Mouse (Mus musculus): ENCODE results near the gene Rnf126. TPM values are rescaled to one million over a fixed set of nuclear protein-coding genes. Genes with fewer than 3 reads are reported as not detected.
A peak's percentile ranks its signal among the peaks of the same experiment; 100 is the strongest.

Gene Rnf126
- 87.9 and 90.7 TPM in 2 replicates for polyA plus RNA-seq (2015; fragmentation: Nextera tagmentation; extraction: Ambion mirVana)

GRCm38 (mm10) chr10:79766508-79767325 is at the start of gene Rnf126:
Gene Rnf126, minus strand, starts transcription at chr10:79766952.
- peak within 1 kb of the TSS; percentile 94 for H3K27ac ChIP-seq

GRCm38 (mm10) chr10:79815671-79816494 is 49.1 kb upstream of the Rnf126 start:
- Histone ChIP-seq H3K4me3 (no peak overlapping the region), H3K4me2 (no peak overlapping the region), H3K9ac (no peak overlapping the region), H3K27me3 (no peaks in the 10 kb centered on the region), H3K27ac (no peak overlapping the region), H3K36me3 (peaks cover 81% of the 10 kb centered on the region), H3K9me3 (no peaks in the 10 kb centered on the region), H3K4me1 (replicated peaks) (peaks cover 5% of the 10 kb centered on the region; the same call in 1 of the 2 replicates)
- ATAC-seq (ENCODE audit: low FRiP score), result no peak
- 87% methylated on average over 12 of the region's 12 CpGs for WGBS

More at GRCm38 (mm10) chr10:79766508-79767325, at the start of gene Rnf126:
- Histone ChIP-seq H3K9me3 (no peaks in the 10 kb centered on the region), H3K4me2 (peak within 1 kb of the TSS; percentile 97), H3K36me3 (peaks cover 17% of the 10 kb centered on the region), H3K4me1 (replicated peaks) (peaks cover 46% of the 10 kb centered on the region), H3K27me3 (peaks cover 8% of the 10 kb centered on the region; the same call in 1 of the 2 replicates), H3K4me3 (peak within 1 kb of the TSS; percentile 91), H3K9ac (peak within 1 kb of the TSS; percentile 95)
- under 1% methylated on average over 101 of the region's 101 CpGs for WGBS
- peak; percentile 89 for ATAC-seq (ENCODE audit: low FRiP score)

- Histone ChIP-seq H3K4me1 (replicated peaks) (peaks cover 5% of the 10 kb centered on the region; the same call in 1 of the 2 replicates), H3K27me3 (no peaks in the 10 kb centered on the region), H3K9me3 (no peaks in the 10 kb centered on the region), H3K27ac (peak overlapping the region; percentile 30; the same call in 1 of the 2 replicates), H3K36me3 (peaks cover 79% of the 10 kb centered on the region), H3K9ac (no peak overlapping the region), H3K4me2 (no peak overlapping the region), H3K4me3 (no peak overlapping the region)
- ATAC-seq (ENCODE audit: low FRiP score), result no peak
- 84% methylated on average over 5 of the region's 5 CpGs for WGBS
Measured at GRCm38 (mm10) chr10:79814271-79814842, 47.6 kb upstream of the Rnf126 start.

GRCm38 (mm10) chr10:79811736-79812637 is 45.2 kb upstream of the Rnf126 start:
- 0 out of 2 replicates have a peak overlapping the region, but pooled peaks have one; percentile 10 for H3K27ac ChIP-seq
- no peak overlapping the region for H3K4me2 ChIP-seq
- H3K4me1 ChIP-seq (replicated peaks), result peaks cover 14% of the 10 kb centered on the region
- peak; percentile 56; the same call in 1 of the 2 replicates for ATAC-seq (ENCODE audit: low FRiP score)
- H3K4me3 ChIP-seq, result no peak overlapping the region
- H3K27me3 ChIP-seq, result no peaks in the 10 kb centered on the region
- no peak overlapping the region for H3K9ac ChIP-seq
- H3K9me3 ChIP-seq, result no peaks in the 10 kb centered on the region
- peaks cover 82% of the 10 kb centered on the region for H3K36me3 ChIP-seq
- 29% methylated on average over 15 of the region's 15 CpGs for WGBS

GRCm38 (mm10) chr10:79808728-79809127 is 42.0 kb upstream of the Rnf126 start:
- Histone ChIP-seq H3K27me3 (no peaks in the 10 kb centered on the region), H3K9ac (no peak overlapping the region), H3K27ac (peak overlapping the region; percentile 98; the same call in 1 of the 2 replicates), H3K9me3 (no peaks in the 10 kb centered on the region), H3K4me3 (no peak overlapping the region), H3K36me3 (peaks cover 60% of the 10 kb centered on the region), H3K4me2 (no peak overlapping the region), H3K4me1 (replicated peaks) (peaks cover 46% of the 10 kb centered on the region)
- whole genome bisulfite sequencing, result 87% methylated on average over 11 of the region's 11 CpGs
- no peak for ATAC-seq (ENCODE audit: low FRiP score)

- Histone ChIP-seq H3K9ac (peak overlapping the region; percentile 11; the same call in 1 of the 2 replicates), H3K4me1 (replicated peaks) (peaks cover 55% of the 10 kb centered on the region), H3K27ac (peak overlapping the region; percentile 98), H3K36me3 (peaks cover 58% of the 10 kb centered on the region), H3K9me3 (no peaks in the 10 kb centered on the region), H3K27me3 (no peaks in the 10 kb centered on the region), H3K4me3 (no peak overlapping the region), H3K4me2 (no peak overlapping the region)
- ATAC-seq (ENCODE audit: low FRiP score), result no peak
- WGBS, result 44% methylated on average over 11 of the region's 11 CpGs
Measured at GRCm38 (mm10) chr10:79807826-79808225, 41.1 kb upstream of the Rnf126 start.

GRCm38 (mm10) chr10:79806972-79807371 is 40.2 kb upstream of the Rnf126 start:
- no peak overlapping the region for H3K9ac ChIP-seq
- no peaks in the 10 kb centered on the region for H3K27me3 ChIP-seq
- H3K4me3 ChIP-seq, result no peak overlapping the region
- no peak for ATAC-seq (ENCODE audit: low FRiP score)
- peaks cover 63% of the 10 kb centered on the region for H3K4me1 ChIP-seq (replicated peaks)
- no peak overlapping the region for H3K4me2 ChIP-seq
- 85% methylated on average over 10 of the region's 10 CpGs for whole genome bisulfite sequencing
- peaks cover 52% of the 10 kb centered on the region for H3K36me3 ChIP-seq
- H3K27ac ChIP-seq, result peak overlapping the region; percentile 98
- H3K9me3 ChIP-seq, result no peaks in the 10 kb centered on the region

- Histone ChIP-seq H3K4me1 (replicated peaks) (peaks cover 70% of the 10 kb centered on the region), H3K36me3 (peaks cover 46% of the 10 kb centered on the region), H3K4me2 (no peak overlapping the region), H3K9me3 (no peaks in the 10 kb centered on the region), H3K9ac (no peak overlapping the region), H3K4me3 (no peak overlapping the region), H3K27me3 (no peaks in the 10 kb centered on the region), H3K27ac (peak overlapping the region; percentile 98; the same call in 1 of the 2 replicates)
- ATAC-seq (ENCODE audit: low FRiP score), result no peak
- WGBS, result 83% methylated on average over 9 of the region's 9 CpGs
Measured at GRCm38 (mm10) chr10:79806331-79806730, 39.6 kb upstream of the Rnf126 start.

DNA sequence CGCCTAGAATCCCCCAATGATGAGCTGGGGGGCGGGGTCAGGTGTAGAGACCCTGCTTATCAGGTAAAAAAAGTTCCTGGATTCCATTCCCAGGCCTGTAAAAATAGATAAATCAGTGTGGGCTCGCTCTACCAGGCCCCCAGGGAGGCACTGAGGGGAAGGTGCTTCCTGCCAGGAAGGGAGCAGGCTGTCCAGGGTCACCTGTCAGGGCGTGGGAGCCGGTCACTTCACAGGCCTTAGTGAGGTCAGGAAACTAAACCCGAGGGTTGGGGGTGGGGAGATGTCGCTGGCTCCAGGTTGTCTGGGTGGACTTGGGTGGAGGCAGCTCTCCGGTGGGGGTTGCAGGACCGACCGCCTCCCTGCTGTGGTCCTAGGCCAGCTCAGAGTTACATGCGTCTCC is 38.9 kb upstream of the Rnf126 start:
- ATAC-seq (ENCODE audit: low FRiP score), result no peak
- WGBS, result 76% methylated on average over 11 of the region's 11 CpGs
- Histone ChIP-seq H3K27ac (peak overlapping the region; percentile 98; the same call in 1 of the 2 replicates), H3K27me3 (no peaks in the 10 kb centered on the region), H3K4me1 (replicated peaks) (peaks cover 77% of the 10 kb centered on the region), H3K4me2 (no peak overlapping the region), H3K9ac (peak overlapping the region; percentile 19; the same call in 1 of the 2 replicates), H3K36me3 (peaks cover 41% of the 10 kb centered on the region), H3K9me3 (no peaks in the 10 kb centered on the region), H3K4me3 (no peak overlapping the region)

DNA sequence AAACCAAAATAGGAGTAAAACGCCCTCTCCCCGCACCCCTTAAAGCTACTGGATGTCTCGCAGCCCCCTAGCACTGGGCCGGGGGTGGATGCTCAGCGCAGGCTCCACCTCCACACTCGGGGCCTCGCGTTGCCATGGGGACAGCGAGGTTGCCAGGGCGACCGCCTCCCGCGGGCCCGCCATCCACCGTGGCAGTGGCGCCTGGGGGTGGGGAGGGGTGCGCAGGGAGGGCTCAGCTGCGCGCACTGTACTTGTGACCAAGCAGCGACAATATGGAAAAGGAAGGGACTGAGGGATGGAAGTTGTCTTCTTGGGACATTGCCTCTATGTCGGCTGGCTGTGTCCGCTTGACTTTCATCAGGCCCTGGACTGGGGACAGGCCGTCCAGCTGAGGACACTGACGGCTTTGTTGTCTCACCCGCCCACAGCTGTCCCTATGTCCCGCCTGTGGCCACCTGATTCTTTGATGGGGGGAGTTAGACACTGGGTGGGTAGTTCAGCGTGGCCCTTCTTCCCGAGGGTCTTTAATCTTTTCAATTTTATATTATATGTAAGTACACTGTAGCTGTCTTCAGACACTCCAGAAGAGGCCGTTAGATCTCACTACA is 37.1 kb upstream of the Rnf126 start:
- Histone ChIP-seq H3K4me1 (replicated peaks) (peaks cover 87% of the 10 kb centered on the region), H3K9me3 (no peaks in the 10 kb centered on the region), H3K27me3 (no peaks in the 10 kb centered on the region), H3K36me3 (peaks cover 27% of the 10 kb centered on the region), H3K9ac (peak overlapping the region; percentile 68), H3K27ac (peak overlapping the region; percentile 98), H3K4me2 (peak overlapping the region; percentile 58), H3K4me3 (peak overlapping the region; percentile 30)
- peak; percentile 92 for ATAC-seq (ENCODE audit: low FRiP score)
- 6% methylated on average over 29 of the region's 29 CpGs for whole genome bisulfite sequencing

All from hindbrain, embryonic 13.5 days (tissue).